Mouse (Mus musculus) thymus, adult 2 months (tissue): ENCODE data around the gene Patl2.

Experiments used
- CTCF ChIP-seq: fragments of 200-500 bp; IDR thresholded peaks from 2 replicates; pipeline ENCODE4 v1.5.1; 2012; ENCODE audit warnings: mild to moderate bottlenecking, control low read depth, low read length, moderate library complexity, borderline replicate concordance; ENCODE audit not compliant: control insufficient read depth, poor library complexity, insufficient read depth; ENCODE audit errors: extremely low read depth
- POLR2A ChIP-seq: fragments of 200-500 bp; IDR thresholded peaks from 2 replicates; pipeline ENCODE4 v1.6.1; 2012; ENCODE audit warnings: mild to moderate bottlenecking, low read length, control low read depth, moderate library complexity; ENCODE audit not compliant: control insufficient read depth, poor library complexity, insufficient read depth; ENCODE audit errors: extremely low read depth

DNA sequence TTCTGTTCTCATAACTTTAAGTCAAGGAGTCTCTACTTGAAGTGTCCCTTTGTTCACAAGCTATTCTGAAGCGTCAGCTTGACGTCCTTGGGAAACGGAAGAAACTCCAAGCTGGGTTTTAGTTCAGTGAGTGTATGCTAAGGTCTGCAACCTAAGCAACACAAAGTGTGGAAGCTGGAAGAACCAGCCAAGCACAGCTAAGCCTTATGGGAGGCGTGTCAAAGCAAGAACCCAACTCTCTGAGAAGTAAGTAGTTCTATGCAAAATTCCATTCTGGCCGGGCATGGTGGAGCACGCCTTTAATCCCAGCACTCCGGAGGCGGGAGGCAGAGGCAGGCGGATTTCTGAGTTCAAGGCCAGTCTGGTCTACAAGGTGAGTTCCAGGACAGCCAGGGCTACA lies 45.6 kb upstream of the Patl2 start:
- no peak for TF ChIP-seq CTCF
- TF ChIP-seq POLR2A = no peak
